Mouse (Mus musculus) forebrain, embryonic 14.5 days (tissue): ENCODE data around the gene Aldh1a3. TPM values are rescaled to one million over a fixed set of nuclear protein-coding genes. Genes with fewer than 3 reads are reported as not detected.
A peak's percentile ranks its signal among the peaks of the same experiment; 100 is the strongest.

Source experiments
- ATAC-seq: fragments of 200-750 bp; cut with Nextera tagmentation; 2 replicates; pipeline ENCODE4 v1.8.0; 2017; ENCODE audit warnings: mild to moderate bottlenecking, moderate library complexity
- DNase-seq: peaks from one replicate; pipeline ENCODE4 v3.0.0-alpha.2; 2015; ENCODE audit warnings: low spot score
- H3K27ac ChIP-seq: fragments of 300-500 bp; sonication (generic); 2 replicates; pipeline ENCODE4 v1.5.1; 2014; ENCODE audit warnings: low read depth, mild to moderate bottlenecking, control low read depth, low read length, moderate library complexity
- H3K27me3 ChIP-seq: fragments of 300-500 bp; sonication (generic); replicated peaks from 2 replicates; pipeline ENCODE4 v1.6.1; 2014; ENCODE audit warnings: low read length, control low read depth, mixed read lengths; ENCODE audit not compliant: control insufficient read depth, insufficient read depth
- H3K36me3 ChIP-seq: fragments of 300-500 bp; sonication (generic); 2 replicates; pipeline ENCODE4 v1.6.1; 2014; ENCODE audit warnings: low read length, control low read depth; ENCODE audit not compliant: control insufficient read depth, insufficient read depth
- H3K4me1 ChIP-seq: fragments of 300-500 bp; sonication (generic); 2 replicates; pipeline ENCODE4 v1.6.1; 2014; ENCODE audit warnings: antibody characterized with exemption, low read length, control low read depth; ENCODE audit not compliant: control insufficient read depth, insufficient read depth
- H3K4me2 ChIP-seq: fragments of 300-500 bp; sonication (generic); 2 replicates; pipeline ENCODE4 v1.6.1; 2014; ENCODE audit warnings: mild to moderate bottlenecking, control low read depth, low read length
- H3K4me3 ChIP-seq: fragments of 300-500 bp; sonication (generic); 2 replicates; pipeline ENCODE4 v1.5.1; 2014; ENCODE audit warnings: low read depth, low read length, control low read depth
- H3K9ac ChIP-seq: fragments of 300-500 bp; sonication (generic); 2 replicates; pipeline ENCODE4 v1.6.1; 2014; ENCODE audit warnings: mild to moderate bottlenecking, low read length, control low read depth, moderate library complexity
- H3K9me3 ChIP-seq: fragments of 300-500 bp; sonication (generic); replicated peaks from 2 replicates; pipeline ENCODE4 v1.6.1; 2016; ENCODE audit warnings: low read length, control low read depth, mixed read lengths; ENCODE audit not compliant: control insufficient read depth
- WGBS: fragments of 180-500 bp; shearing (Covaris S2); extraction: QIAGEN DNeasy Blood & Tissue Kit; methylation state at CpG from one replicate; pipeline ENCODE4 v1.1.7; 2014; 5-methylcytosine and 5-hydroxymethylcytosine counted together
- microRNA-seq: library from miRNA; unstranded; fragments of <30 nt; microRNA quantifications from one replicate; pipeline ENCODE4, GENCODE M21; 2016
- polyA plus RNA-seq: library from polyadenylated mRNA; unstranded; fragments of >200 nt; fragmentation: Nextera tagmentation; extraction: Ambion mirVana; gene quantifications from 2 replicates; pipeline ENCODE4 v1.2.1, GENCODE M21; 2014

Aldh1a3 gene
- polyA plus RNA-seq, 1 experiment from 2014 or later, result 5.4 TPM

- no peak for ATAC-seq
- Histone ChIP-seq H3K9ac (no peak overlapping the region), H3K9me3 (no peaks in the 10 kb centered on the region), H3K4me2 (no peak overlapping the region), H3K36me3 (no peaks in the 10 kb centered on the region), H3K27me3 (no peaks in the 10 kb centered on the region), H3K4me3 (no peak overlapping the region), H3K4me1 (no peaks in the 10 kb centered on the region), H3K27ac (no peak overlapping the region)
- no peak for DNase-seq
- 79% methylated on average over 11 of the region's 11 CpGs for WGBS
These were observed 77.6 kb downstream of the Aldh1a3 start for GRCm38 (mm10) chr7:66349670-66350069.

DNA sequence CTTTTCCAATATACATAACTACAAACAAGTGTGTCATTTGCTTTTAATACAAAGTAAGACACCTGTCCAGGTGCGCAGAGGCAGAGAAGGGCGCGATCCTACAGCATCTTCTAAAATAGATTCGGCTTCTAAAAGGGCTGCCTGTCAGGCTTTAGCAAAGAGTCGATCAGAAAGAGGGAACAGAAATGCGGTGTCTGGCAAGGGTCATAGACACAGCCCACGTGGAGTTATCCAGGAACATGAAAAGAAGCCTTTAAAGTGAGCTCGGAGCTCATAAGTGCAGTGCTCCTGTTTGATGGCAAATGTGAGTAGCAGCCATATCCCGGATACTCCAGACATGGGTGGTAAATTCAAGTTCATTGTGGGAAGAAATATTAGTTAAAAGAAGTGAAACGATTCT is 78.7 kb downstream of the Aldh1a3 start:
- ATAC-seq (no peak), DNase-seq (no peak)
- Histone ChIP-seq H3K4me1 (no peaks in the 10 kb centered on the region), H3K27me3 (no peaks in the 10 kb centered on the region), H3K9me3 (no peaks in the 10 kb centered on the region), H3K4me2 (no peak overlapping the region), H3K9ac (no peak overlapping the region), H3K27ac (no peak overlapping the region), H3K4me3 (no peak overlapping the region), H3K36me3 (no peaks in the 10 kb centered on the region)
- 89% methylated on average over 10 of the region's 10 CpGs for WGBS

- Histone ChIP-seq H3K9ac (0 out of 2 replicates have a peak overlapping the region, but pooled peaks have one; percentile 25), H3K4me2 (no peak overlapping the region), H3K27ac (no peak overlapping the region), H3K4me1 (no peaks in the 10 kb centered on the region), H3K4me3 (no peak overlapping the region), H3K9me3 (no peaks in the 10 kb centered on the region), H3K27me3 (no peaks in the 10 kb centered on the region), H3K36me3 (no peaks in the 10 kb centered on the region)
- peak; percentile 45 for DNase-seq
- peak; percentile 63 for ATAC-seq
- 40% methylated on average over 9 of the region's 9 CpGs for WGBS
These were observed 80.2 kb downstream of the Aldh1a3 start for GRCm38 (mm10) chr7:66346959-66347663.

- Histone ChIP-seq H3K9me3 (no peaks in the 10 kb centered on the region), H3K36me3 (no peaks in the 10 kb centered on the region), H3K4me2 (no peak overlapping the region), H3K4me3 (no peak overlapping the region), H3K4me1 (no peaks in the 10 kb centered on the region), H3K9ac (no peak overlapping the region), H3K27me3 (no peaks in the 10 kb centered on the region), H3K27ac (no peak overlapping the region)
- ATAC-seq, result no peak
- no peak for DNase-seq
- WGBS, result 86% methylated on average over 5 of the region's 5 CpGs
These were observed 84.0 kb downstream of the Aldh1a3 start for GRCm38 (mm10) chr7:66343307-66343706.

- ATAC-seq, result no peak
- no peaks in the 10 kb centered on the region for H3K36me3 ChIP-seq
- H3K9ac ChIP-seq, result no peak overlapping the region
- H3K9me3 ChIP-seq, result no peaks in the 10 kb centered on the region
- no peak for DNase-seq
- H3K27me3 ChIP-seq, result no peaks in the 10 kb centered on the region
- no peak overlapping the region for H3K4me3 ChIP-seq
- no peak overlapping the region for H3K4me2 ChIP-seq
- WGBS, result 80% methylated on average over 6 of the region's 6 CpGs
- H3K4me1 ChIP-seq, result no peaks in the 10 kb centered on the region
- no peak overlapping the region for H3K27ac ChIP-seq
These were observed 84.5 kb downstream of the Aldh1a3 start for GRCm38 (mm10) chr7:66342831-66343230.

DNA sequence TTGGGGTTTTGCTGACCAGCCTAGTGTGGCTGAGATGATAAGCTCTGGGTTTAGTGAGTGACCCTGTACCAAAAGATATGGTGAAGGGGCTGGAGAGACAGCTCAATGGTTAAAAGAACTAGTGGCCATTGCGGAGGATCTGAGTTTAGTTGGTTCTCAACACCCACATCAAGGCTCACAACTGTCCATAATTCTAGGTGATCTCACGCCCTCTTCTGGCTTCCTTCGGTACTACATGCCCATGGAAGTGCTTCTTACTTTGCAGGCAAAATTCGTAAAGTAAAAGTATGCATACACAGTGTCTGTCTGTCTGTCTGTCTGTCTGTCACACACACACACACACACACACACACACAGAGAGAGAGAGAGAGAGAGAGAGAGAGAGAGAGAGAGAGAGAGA is 85.0 kb downstream of the Aldh1a3 start:
- Histone ChIP-seq H3K9ac (no peak overlapping the region), H3K4me2 (no peak overlapping the region), H3K27me3 (no peaks in the 10 kb centered on the region), H3K4me3 (no peak overlapping the region), H3K4me1 (no peaks in the 10 kb centered on the region), H3K36me3 (no peaks in the 10 kb centered on the region), H3K9me3 (no peaks in the 10 kb centered on the region), H3K27ac (no peak overlapping the region)
- 42% methylated on average over 4 of the region's 4 CpGs for WGBS
- ATAC-seq (no peak), DNase-seq (peak; percentile 24)

Small RNA genes within 50 kb of the gene (microRNA-seq; reads per million reads assigned to microRNA genes)
- not detected for gene Mir7057

Other genes starting within 250 kb of the Aldh1a3 start
- gene Gm10974, start 61.6 kb downstream of the Aldh1a3 start, polyA plus RNA-seq, result not detected in 2 replicates
- 1.7 and 1.9 TPM in 2 replicates for gene Lrrk1, start 39.2 kb downstream of the Aldh1a3 start, polyA plus RNA-seq